Mouse (Mus musculus) lung, postnatal 4 days (tissue): ENCODE measurements around the gene Ier3.

ENCODE experiments used
- DNase-seq, 2 experiments: peaks; one replicate each; pipeline ENCODE4 v3.0.0; 2021

Ier3 gene

DNA sequence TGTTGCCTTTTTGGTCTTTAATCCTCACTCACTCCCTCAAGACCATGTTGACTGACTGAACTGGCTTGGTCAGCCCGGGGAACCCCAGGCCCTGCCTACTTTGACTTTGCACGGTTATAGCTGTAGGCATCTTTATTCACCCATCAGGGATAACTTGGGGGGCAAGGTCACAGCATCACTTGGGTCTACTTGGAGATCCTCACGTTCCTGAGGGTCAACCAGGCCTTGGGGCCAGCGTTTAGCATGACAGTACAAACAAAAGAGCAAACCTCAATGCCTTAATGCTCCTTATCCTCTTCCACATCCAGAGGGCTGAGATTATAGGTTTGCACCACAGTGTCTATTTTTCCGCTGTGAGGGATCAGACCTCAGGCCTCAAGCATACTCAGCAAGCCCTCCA, 9.2 kb upstream of the Ier3 start:
- no peak for DNase-seq

DNA sequence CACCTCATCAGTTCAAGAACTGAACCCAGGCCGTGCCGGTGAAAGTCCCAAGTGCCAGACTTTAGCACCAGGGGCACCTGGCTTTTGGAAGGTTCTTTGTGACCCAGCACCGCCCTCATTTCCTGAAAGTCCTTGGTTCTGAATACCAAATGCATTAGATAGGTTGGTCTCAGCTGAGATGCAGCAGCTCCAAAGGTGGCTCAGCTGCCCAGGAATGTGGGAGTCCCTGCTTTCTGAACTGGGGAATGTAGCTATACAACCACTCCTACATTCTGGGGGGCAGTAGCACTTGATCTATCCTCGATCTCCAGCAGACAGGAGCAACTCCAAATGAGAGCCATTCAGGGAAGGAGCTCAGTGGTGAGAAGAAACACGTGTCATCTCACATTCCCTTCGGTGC, 8.7 kb upstream of the Ier3 start:
- DNase-seq, result peak in 1 of 2 experiments; percentile 68

DNA sequence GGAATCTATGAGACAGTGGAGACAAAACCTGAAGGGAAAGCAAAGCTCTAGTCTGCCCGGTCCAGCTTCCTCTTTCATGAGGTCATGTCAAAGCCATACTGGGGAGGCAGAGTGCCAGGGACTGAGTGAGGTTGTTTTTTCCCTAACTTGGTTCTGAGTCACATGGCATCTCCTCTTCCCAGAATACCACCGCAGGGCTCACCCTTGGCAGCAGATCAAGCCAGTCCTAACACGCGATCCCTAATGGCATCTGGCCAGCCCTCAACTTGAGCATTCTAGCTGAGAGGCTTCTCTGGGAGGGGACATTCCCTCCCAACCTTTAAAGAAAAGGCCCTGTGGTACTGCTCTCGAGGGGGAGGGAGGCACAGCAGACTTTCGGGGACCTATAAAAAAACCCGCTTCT, 8.2 kb upstream of the Ier3 start:
- peak; percentile 96 to 97 for DNase-seq

DNA sequence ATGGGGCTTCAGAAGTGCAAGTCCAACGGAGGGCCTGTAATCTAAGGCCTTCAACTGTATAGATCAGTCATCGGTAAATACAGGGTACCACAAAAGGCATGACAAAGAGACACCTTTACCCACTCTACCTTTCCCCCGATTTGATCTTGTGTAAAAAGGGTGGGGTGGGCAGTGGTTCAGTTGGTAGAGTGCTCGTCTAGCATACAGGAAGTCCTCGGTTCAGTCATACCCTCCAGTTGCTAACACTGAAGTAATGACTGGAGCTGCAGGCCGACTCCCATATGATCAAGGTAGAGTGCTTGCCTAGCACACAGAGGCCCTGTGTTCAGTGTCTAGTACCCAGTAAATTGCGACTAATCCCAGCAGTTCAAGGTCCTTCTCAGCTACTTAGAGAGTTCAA, 7.8 kb upstream of the Ier3 start:
- peak in 1 of 2 experiments; percentile 40 for DNase-seq

GRCm38 (mm10) chr17:35814678-35815077, 6.8 kb upstream of the Ier3 start:
- no peak for DNase-seq

GRCm38 (mm10) chr17:35815836-35816235, 5.6 kb upstream of the Ier3 start:
- DNase-seq, result no peak

DNA sequence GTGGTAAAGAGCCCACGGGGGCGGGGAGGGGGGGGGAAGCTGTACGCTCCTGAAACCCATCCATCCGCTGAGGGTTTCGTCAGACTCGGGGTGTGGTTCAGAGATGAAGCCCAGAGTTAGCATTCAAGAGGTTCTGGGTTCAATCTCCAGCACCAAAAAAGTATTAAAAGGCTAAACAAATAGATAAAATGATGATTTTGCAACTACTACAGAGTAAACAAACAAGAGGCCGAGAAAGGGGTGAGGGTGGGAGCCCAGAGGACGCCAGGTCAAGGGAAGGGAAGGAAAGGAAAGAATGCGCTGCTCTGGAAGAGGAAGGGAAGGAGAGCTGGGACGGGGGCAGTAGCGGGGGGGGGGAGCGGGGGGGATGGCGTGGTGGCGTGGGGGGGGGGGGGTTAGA, 4.8 kb upstream of the Ier3 start:
- no peak for DNase-seq

- DNase-seq, result peak in 1 of 2 experiments; percentile 47
Measured at GRCm38 (mm10) chr17:35817226-35817625, 4.3 kb upstream of the Ier3 start.

- no peak for DNase-seq
Measured at GRCm38 (mm10) chr17:35820111-35820510, 1.4 kb upstream of the Ier3 start.

DNA sequence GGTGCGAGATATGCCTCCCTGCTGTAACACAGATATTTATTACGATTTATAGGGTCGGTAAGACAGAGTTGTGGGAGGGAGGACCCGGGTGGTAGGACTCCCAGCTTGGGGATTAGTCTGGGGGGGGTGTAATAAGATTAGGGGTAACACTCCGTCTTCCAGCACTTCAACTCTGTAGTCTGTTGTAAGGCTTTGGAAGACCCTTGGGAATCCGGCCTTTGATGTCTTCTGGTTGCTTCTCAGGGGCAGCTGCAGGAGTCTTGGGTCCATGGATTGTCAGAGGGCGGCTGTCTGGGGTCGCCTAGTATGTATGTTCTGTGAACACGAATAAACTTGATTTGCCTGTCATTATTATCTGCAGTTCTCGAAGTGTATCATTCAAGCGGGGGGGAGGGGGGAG, 1.1 kb downstream of the Ier3 start:
- DNase-seq, result no peak

DNA sequence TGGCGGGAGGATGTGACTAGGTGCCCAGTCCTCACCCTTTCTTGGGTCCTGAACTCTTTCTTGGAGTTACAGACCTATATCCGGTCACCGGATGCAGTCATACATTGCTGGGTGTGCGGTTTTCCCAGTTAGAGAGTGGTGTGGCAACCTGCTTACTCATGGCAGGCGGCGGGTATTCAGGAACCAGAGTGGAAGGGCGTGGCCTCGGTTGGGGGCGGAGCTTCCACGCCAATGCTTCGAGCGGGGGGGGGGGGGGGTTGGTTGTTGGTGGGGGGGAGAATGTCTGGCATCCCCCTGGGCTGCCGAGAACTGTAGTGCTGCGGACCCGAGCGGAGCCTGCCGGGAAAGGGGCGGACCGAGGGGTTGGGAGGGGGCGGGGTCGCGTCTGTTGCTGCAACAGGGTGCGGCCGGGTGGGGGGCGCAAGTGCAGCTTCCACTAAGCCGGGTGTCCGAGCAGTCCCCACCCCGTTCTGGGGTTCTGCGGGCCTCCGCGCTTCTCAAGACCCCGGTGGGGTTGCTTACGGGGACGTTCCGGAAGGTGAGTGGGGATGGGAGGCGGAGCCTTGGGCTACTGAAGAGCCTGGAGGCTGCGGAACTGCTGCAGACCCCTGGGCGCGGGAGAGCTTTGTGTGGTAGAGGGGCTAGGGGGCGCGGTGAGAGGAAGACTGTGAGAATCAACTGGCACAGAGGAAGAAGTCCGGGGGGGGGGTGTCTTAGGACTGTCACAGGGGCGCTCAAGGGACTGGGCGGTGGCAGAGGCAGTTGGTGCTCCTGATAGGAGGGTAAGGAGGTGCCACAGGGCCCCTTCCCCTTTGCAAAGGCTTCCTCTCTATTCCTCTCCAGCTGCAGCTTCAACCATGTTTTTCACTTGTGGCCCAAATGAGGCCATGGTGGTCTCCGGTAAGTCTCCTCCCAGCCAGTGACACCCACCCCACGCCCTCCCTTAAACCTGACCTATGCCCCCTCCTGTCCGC, 1.8 kb downstream of the Ier3 start, which contains the start of gene Flot1:
Flot1 (plus strand) TSS at position 267 of the 974 bp plus-strand sequence.
- DNase-seq, result peak; percentile 92 to 94

DNA sequence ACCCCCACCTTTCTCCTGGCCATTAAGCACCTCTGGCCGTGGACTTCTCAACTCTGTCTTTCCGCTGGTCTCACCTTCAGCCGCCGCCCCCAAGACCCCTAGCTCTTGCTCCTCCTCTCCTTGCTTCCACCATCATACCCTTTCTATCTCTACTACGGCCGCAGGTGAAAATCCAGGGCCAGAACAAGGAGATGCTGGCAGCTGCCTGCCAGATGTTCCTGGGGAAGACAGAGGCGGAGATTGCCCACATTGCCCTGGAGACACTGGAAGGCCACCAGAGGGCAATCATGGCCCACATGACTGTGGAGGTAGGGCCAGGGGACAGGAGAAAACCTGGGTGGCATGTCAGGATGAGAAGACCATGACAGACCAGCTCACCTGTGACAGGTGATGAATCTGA, 2.9 kb downstream of the Ier3 start:
- DNase-seq, result no peak

DNA sequence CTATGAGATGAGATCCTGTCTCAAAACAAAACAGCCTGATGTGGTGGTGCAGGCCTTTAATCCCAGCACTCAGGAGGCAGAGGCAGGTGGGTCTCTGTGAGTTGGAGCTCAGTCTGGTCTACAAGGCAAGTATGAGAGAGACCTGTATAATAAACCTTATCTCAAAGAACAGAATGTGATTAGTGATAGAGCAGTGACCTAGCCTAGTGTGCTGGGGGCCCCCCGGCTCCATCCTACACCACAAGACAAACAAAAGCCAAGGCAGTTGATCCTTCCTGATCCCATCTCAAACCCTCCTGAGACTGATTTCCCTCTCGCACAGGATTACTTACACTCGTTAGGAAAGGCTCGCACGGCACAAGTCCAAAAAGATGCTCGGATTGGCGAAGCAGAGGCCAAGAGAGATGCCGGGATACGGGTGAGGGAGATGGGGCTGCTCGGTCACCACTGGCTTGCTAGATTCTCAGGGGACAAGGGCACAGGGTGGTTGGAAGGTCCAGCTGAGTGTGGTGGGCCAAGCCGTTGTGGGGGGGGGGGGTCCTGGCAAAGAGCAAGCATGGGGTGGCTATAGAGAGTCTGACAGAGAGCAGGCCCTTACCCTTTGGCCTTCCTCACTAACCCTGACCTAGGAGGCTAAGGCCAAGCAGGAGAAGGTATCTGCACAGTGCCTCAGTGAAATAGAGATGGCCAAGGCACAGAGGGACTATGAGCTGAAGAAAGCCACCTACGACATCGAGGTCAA, 3.8 kb downstream of the Ier3 start:
- no peak for DNase-seq

GRCm38 (mm10) chr17:35829737-35830136, 8.3 kb downstream of the Ier3 start:
- DNase-seq, result peak; percentile 91 to 92

DNA sequence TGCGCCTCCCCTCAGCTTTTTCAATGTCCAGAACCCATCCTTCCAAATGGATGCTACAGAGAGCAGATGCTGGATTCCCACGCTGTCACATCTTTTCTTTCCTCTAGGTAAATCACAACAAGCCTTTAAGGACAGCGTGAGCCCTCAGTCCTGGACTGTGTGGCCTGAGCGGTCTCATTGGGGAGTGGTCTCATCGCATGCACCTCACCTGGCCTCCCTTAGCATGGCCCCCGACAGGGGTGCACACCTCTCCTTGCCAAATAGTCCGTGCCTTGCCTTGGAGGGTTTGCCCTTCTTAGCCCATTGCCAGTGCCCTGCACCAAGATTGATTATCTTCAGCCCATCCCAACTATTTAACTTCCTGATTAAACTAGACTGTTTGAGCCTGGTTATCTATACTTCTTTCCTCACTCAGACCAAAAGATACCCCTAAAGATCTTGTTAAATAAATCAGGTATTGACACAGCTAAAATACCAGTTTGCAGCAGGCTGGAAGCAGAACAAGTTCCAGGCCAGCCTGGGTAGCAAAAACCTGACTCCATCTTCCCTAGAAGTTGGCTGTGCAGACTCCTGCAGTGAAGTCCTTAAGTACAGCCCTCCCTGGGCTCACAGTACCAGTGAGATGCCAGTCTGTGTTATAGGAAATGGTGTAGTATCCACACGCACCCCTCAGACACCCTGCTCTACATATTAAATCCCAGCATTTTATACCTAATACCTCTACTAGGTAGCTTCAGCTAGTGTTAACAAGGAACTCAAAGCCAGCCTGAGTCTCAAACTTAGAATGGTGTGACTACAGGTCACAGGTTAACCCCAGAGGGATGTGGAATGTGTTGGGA, 11.1 kb downstream of the Ier3 start:
- no peak for DNase-seq

- DNase-seq, result no peak
Measured at GRCm38 (mm10) chr17:35833239-35833751, 11.8 kb downstream of the Ier3 start.

DNA sequence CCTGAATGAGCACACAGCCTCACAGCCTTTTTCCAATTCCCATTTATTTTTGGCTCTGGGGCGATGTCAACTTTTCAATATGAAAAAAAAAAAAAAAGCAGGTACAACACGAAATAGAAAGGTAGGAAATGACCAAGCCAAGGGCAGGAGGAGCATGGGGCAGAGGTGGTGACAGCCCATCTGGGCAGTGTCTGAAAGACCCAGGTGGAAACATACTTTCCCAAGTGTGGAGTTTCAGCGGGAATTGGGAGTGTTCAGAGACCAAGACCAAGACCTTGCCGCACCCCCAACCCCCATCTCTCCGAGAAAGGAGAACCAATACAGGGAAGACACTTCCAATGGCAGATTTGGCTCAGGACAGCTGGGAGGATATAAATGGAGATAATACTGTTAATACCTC, 12.4 kb downstream of the Ier3 start:
- no peak for DNase-seq

DNA sequence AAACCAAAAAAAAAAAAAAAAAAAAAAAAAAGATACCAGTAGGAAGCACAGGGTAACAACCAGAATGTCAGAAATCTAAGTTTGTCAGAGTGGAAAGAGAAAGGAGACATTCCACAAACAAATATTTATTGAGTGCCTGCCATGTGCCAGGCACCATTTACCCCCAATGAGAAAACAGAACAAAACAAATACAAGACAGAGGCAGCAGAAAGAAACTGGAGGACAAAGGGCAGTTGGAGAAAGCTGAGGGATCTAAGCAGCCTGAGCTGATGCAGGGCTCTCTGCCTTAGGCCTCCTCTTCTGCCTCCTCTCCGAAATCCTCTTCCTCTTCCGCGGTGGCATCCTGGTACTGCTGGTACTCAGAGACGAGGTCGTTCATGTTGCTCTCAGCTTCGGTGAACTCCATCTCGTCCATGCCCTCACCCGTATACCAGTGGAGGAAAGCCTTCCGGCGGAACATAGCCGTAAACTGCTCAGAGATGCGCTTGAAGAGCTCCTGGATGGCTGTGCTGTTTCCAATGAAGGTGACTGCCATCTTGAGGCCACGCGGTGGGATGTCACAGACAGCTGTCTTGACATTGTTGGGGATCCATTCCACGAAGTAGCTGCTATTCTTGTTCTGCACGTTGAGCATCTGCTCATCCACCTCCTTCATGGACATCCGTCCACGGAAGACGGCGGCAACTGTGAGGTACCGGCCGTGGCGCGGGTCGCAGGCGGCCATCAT, 13.4 kb downstream of the Ier3 start:
- peak in 1 of 2 experiments; percentile 40 for DNase-seq

DNA sequence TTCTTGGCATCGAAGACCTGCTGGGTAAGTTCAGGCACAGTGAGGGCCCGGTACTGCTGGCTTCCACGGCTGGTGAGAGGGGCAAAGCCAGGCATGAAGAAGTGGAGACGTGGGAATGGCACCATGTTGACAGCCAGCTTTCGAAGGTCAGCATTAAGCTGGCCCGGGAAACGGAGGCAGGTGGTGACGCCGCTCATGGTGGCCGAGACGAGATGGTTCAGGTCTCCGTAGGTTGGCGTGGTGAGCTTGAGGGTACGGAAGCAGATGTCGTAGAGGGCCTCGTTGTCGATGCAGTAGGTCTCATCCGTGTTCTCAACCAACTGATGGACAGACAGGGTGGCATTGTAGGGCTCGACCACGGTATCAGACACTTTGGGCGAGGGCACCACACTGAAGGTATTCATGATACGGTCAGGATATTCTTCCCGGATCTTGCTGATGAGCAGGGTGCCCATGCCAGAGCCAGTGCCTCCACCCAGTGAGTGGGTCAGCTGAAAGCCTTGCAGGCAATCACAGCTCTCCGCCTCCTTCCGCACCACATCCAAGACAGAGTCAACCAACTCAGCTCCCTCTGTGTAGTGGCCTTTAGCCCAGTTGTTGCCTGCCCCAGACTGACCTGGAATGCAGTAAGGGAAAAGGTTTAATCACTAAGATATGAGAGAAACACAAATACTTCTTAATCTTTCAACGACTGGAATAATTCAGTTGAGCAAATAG, 14.1 kb downstream of the Ier3 start:
- no peak for DNase-seq

GRCm38 (mm10) chr17:35836178-35836965, 14.9 kb downstream of the Ier3 start:
- DNase-seq, result peak; percentile 61 to 90
